Mouse (Mus musculus) embryonic facial prominence, embryonic 13.5 days (tissue): Measurements from ENCODE around the gene Zfp418. TPM values are rescaled to one million over a fixed set of nuclear protein-coding genes. Genes with fewer than 3 reads are reported as not detected.
"Not testable (repeated sequence)": the region's sequence is repeated elsewhere in the genome, so short reads cannot be mapped to it uniquely, and the experiment has no call there.

Experiments used
- ATAC-seq: fragments of 200-750 bp; cut with Nextera tagmentation; 2 replicates; pipeline ENCODE4 v1.8.0; 2017; ENCODE audit warnings: low read depth; ENCODE audit not compliant: insufficient number of reproducible peaks, insufficient read depth, low FRiP score, low TSS enrichment
- H3K27ac ChIP-seq: fragments of 300-500 bp; sonication (generic); 2 replicates; pipeline ENCODE4 v1.5.1; 2015; ENCODE audit warnings: moderate library complexity, mild to moderate bottlenecking, inconsistent platforms
- H3K27me3 ChIP-seq: fragments of 300-500 bp; sonication (generic); 2 replicates; pipeline ENCODE4 v1.6.1; 2015; ENCODE audit warnings: mild to moderate bottlenecking, inconsistent platforms
- H3K36me3 ChIP-seq: fragments of 300-500 bp; sonication (generic); 2 replicates; pipeline ENCODE4 v1.6.1; 2015; ENCODE audit warnings: mild to moderate bottlenecking, inconsistent platforms
- H3K4me1 ChIP-seq: fragments of 300-500 bp; sonication (generic); 2 replicates; pipeline ENCODE4 v1.6.1; 2015; ENCODE audit warnings: inconsistent platforms
- H3K4me2 ChIP-seq: fragments of 300-500 bp; sonication (generic); 2 replicates; pipeline ENCODE4 v1.6.1; 2015; ENCODE audit warnings: moderate library complexity, mild to moderate bottlenecking, inconsistent platforms
- H3K4me3 ChIP-seq: fragments of 300-500 bp; sonication (generic); 2 replicates; pipeline ENCODE4 v1.5.1; 2015; ENCODE audit warnings: mild to moderate bottlenecking, inconsistent platforms
- H3K9ac ChIP-seq: fragments of 300-500 bp; sonication (generic); 2 replicates; pipeline ENCODE4 v1.6.1; 2015; ENCODE audit warnings: mild to moderate bottlenecking, inconsistent platforms
- H3K9me3 ChIP-seq: fragments of 300-500 bp; sonication (generic); 2 replicates; pipeline ENCODE4 v1.6.1; 2016; ENCODE audit warnings: inconsistent platforms
- WGBS: fragments of 180-500 bp; shearing (Covaris S2); methylation state at CpG from one replicate; pipeline ENCODE4 v1.1.7; 2015; ENCODE audit warnings: mixed read lengths; 5-methylcytosine and 5-hydroxymethylcytosine counted together
- polyA plus RNA-seq: library from polyadenylated mRNA; unstranded; fragments of >200 nt; fragmentation: Nextera tagmentation; extraction: Ambion mirVana; gene quantifications from 2 replicates; pipeline ENCODE4 v1.2.1, GENCODE M21; 2015

Zfp418 gene
- polyA plus RNA-seq, 1 experiment from 2014 or later = 3.5 TPM

DNA sequence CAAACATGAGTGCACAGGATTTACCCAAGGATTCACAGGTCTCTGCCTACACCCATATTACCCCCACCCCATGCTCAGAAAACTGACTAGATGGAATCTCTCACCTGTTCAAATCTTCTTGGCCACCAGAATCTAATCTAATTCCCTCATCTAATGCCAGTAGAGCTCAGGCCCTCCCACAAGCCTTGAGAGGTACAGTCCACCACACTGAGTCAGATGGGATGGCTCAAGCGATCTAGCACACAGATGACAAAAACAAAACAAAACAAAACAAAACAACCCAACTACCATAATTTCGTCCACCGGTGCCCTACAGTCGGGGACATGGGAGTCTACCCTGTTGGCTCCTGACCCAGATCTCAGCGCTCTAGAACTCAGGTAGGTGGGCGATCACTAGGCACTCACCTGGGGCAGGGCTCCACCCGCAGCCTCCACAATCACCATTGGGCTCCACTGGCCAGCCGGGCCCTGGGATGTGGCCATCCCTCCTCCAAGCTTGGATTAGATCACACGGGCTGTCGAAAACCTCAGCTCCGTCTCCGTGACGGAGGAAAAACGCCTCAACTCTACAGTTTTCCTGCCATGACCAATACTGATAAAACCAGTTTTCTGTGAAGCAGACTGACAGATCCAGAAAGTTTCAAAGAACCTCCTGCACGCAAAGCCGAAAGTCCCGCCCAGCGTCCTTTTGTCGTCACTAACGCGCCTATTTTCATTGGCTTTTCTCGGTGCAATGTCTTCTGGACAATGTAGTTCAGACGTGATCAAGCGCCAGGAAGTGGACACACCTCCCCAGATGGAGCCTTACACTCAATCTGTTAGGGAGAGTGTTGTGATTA lies 38.4 kb downstream of the Zfp418 start, which contains the start of gene Zfp772:
Gene Zfp772, minus strand, starts transcription at position 686 of the 839 bp plus-strand sequence.
- peaks cover 17% of the 10 kb centered on the region for H3K36me3 ChIP-seq
- H3K9me3 ChIP-seq, H3K4me1 ChIP-seq, ATAC-seq, H3K27me3 ChIP-seq, H3K27ac ChIP-seq: not testable (repeated sequence)
- peak within 1 kb of the TSS; percentile 66 for H3K4me2 ChIP-seq
- H3K4me3 ChIP-seq = peak within 1 kb of the TSS; percentile 56
- WGBS = 2% methylated on average over 24 of the region's 24 CpGs
- peak within 1 kb of the TSS; percentile 72 for H3K9ac ChIP-seq

Other genes starting within 250 kb of the Zfp418 start
- gene Aurkc, start 176.0 kb upstream of the Zfp418 start, polyA plus RNA-seq = not detected in 2 replicates
- gene Zfp954, start 49.8 kb upstream of the Zfp418 start, polyA plus RNA-seq = 13.1 and 14.1 TPM in 2 replicates
- gene Zfp773, start 34.6 kb upstream of the Zfp418 start, polyA plus RNA-seq = 2.2 and 3.5 TPM in 2 replicates
- gene Zfp772, start 38.7 kb downstream of the Zfp418 start, polyA plus RNA-seq = 8.9 and 11.9 TPM in 2 replicates
- 1.7 and 1.8 TPM in 2 replicates for gene Vmn2r29, start 76.0 kb downstream of the Zfp418 start, polyA plus RNA-seq
- 3.3 and 7.6 TPM in 2 replicates for gene Gm45844, start 107.0 kb downstream of the Zfp418 start, polyA plus RNA-seq
- gene Clcn4, start 129.5 kb downstream of the Zfp418 start, polyA plus RNA-seq = 44.1 and 49.8 TPM in 2 replicates
- 0.04 TPM in 1 of 2 replicates, not detected in the other for gene Vmn2r30, start 166.3 kb downstream of the Zfp418 start, polyA plus RNA-seq
- not detected in 2 replicates for gene Gm45783, start 203.2 kb downstream of the Zfp418 start, polyA plus RNA-seq
- not detected in 2 replicates for gene Vmn2r31, start 228.4 kb downstream of the Zfp418 start, polyA plus RNA-seq